Mouse (Mus musculus) ES-Bruce4 (cell line): ENCODE results near the gene Fam196b.

ENCODE experiments used
- CTCF ChIP-seq: IDR thresholded peaks from one replicate; pipeline ENCODE4 v1.8.1; 2011; ENCODE audit warnings: low read depth, low read length
- EP300 ChIP-seq: IDR thresholded peaks from 2 replicates; pipeline ENCODE4 v1.6.1; 2011; ENCODE audit warnings: low read depth, low read length; ENCODE audit not compliant: insufficient read depth
- POLR2A ChIP-seq: IDR thresholded peaks from one replicate; pipeline ENCODE4 v1.8.1; 2011; ENCODE audit warnings: low read length; ENCODE audit not compliant: insufficient read depth

DNA sequence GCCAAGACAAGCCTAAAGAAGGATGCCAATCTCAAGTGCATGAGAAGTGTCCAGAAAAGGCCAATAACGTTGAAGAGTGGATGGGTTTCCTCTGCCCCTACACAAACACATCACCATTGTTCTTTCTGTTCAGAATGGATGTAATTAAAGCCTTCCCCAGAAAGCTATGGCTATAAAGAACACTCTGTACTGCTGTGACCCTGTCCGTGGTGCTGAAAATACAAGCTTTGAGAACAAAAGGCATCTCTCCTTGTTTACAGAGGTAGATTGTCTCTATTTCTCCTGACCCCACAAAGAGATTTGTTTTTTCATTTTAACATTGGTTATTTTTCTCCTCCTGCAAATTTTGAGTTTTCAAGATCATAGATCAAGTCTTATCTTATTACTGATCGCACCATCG, 133.3 kb downstream of the Fam196b start:
- no peak for TF ChIP-seq CTCF
- TF ChIP-seq POLR2A = no peak
- TF ChIP-seq EP300 = no peak
